11 mouse cellular contexts compared by ENCODE assay signal in the genomic region with DNA sequence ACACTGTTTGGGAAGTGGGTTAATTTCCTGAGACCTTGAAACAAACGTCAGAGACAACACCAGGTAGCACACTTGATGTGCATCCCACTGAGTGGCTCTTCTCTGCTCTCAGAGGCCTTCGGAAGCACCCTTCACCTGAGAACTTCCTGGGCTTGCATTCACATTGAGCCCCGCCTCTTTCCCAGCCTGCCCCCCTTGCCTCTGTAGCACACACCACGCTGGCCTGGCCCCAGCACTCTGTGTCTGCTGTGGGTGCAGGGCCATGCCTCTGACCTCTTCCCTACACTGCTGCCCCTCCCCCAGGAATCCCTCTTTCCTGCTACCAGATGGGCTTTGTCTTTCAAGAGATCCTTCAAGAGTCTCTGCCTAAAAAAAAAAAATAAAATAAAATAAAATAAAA. TPM values are rescaled to one million over a fixed set of nuclear protein-coding genes. Genes with fewer than 3 reads are reported as not detected.
DNase-seq lines count a peak whose midpoint lies in the region; ATAC-seq and TF ChIP-seq lines count a peak whose summit lies in the region.
"Had no signal": no experiment of that assay in that cellular context is flagged by ENCODE, and none has a peak within 500 bp of the region (broad histone marks: within the 10 kb centered on the region; RNA-seq: fewer than 3 reads in every experiment).

No protein-coding gene starts in this region.

- H3K4me2 ChIP-seq in kidney, postnatal 0 days (ENCODE audit: low read length), result no peak overlapping the region
- no peak overlapping the region for H3K4me2 ChIP-seq in embryonic facial prominence, embryonic 11.5 days (ENCODE audit: low read depth, low read length)
- H3K4me2 ChIP-seq: limb, embryonic 15.5 days had no signal

- 0 out of 2 replicates have a peak, but pooled peaks cover 4% of the 10 kb centered on the region for H3K27me3 ChIP-seq in heart, embryonic 10.5 days (ENCODE audit: insufficient read depth, poor library complexity, severe bottlenecking)
- no peaks in the 10 kb centered on the region for H3K27me3 ChIP-seq in heart, adult 2 months (ENCODE audit: control insufficient read depth, insufficient read depth, low read length)
- H3K27me3 ChIP-seq in kidney, postnatal 0 days (ENCODE audit: insufficient read depth, low read length), result no peaks in the 10 kb centered on the region
- no peaks in the 10 kb centered on the region for H3K27me3 ChIP-seq in embryonic facial prominence, embryonic 11.5 days (ENCODE audit: control insufficient read depth, insufficient read depth, low read length)
- H3K27me3 ChIP-seq: limb, embryonic 15.5 days had no signal

- intact Hi-C loops in heart, adult 2 months (cut with DNase I), result no loop called here

- no peak for TF ChIP-seq POLR2A in heart, adult 2 months (IDR thresholded peaks at IDR 0.05; ENCODE audit: insufficient read depth, low read depth, low read length)

- no peak for TF ChIP-seq CTCF in heart, adult 2 months (IDR thresholded peaks at IDR 0.05)
- no peak for TF ChIP-seq CTCF in kidney, postnatal 0 days (IDR thresholded peaks at IDR 0.05; ENCODE audit: low read depth)

- peak; percentile 52 for ATAC-seq in kidney, postnatal 0 days (replicated peaks; ENCODE audit: low FRiP score, low read depth)
- peak; percentile 64; the same call in 1 of the 2 replicates for ATAC-seq in embryonic facial prominence, embryonic 11.5 days (replicated peaks; ENCODE audit: insufficient number of reproducible peaks, low FRiP score, low TSS enrichment, low read depth)

- no peak overlapping the region for H3K9ac ChIP-seq in heart, adult 2 months (ENCODE audit: low read depth, low read length)
- no peak overlapping the region for H3K9ac ChIP-seq in kidney, postnatal 0 days (ENCODE audit: low read depth, low read length)
- H3K9ac ChIP-seq in embryonic facial prominence, embryonic 11.5 days (replicated peaks; ENCODE audit: low read length), result no peak overlapping the region
- H3K9ac ChIP-seq: limb, embryonic 15.5 days had no signal

- H3K9me3 ChIP-seq in heart, embryonic 10.5 days, result no peaks in the 10 kb centered on the region
- H3K9me3 ChIP-seq in kidney, postnatal 0 days (replicated peaks; ENCODE audit: low read length), result no peaks in the 10 kb centered on the region
- no peaks in the 10 kb centered on the region for H3K9me3 ChIP-seq in embryonic facial prominence, embryonic 11.5 days (replicated peaks; ENCODE audit: control insufficient read depth, low read length)
- H3K9me3 ChIP-seq: limb, embryonic 15.5 days had no signal

- peaks cover 32% of the 10 kb centered on the region for H3K4me1 ChIP-seq in heart, embryonic 10.5 days
- H3K4me1 ChIP-seq in heart, adult 2 months (ENCODE audit: control insufficient read depth, insufficient read depth, low read length), result no peaks in the 10 kb centered on the region
- H3K4me1 ChIP-seq in kidney, postnatal 0 days (replicated peaks; ENCODE audit: insufficient read depth, low read length), result 0 out of 2 replicates have a peak, but pooled peaks cover 8% of the 10 kb centered on the region
- H3K4me1 ChIP-seq in embryonic facial prominence, embryonic 11.5 days (ENCODE audit: control insufficient read depth, insufficient read depth, low read length), result no peaks in the 10 kb centered on the region

- 8% methylated on average over 4 of the region's 4 CpGs for WGBS in heart, embryonic 10.5 days
- WGBS in heart, adult 2 months, result 30% methylated on average over 4 of the region's 4 CpGs
- WGBS in kidney, postnatal 0 days, result 11% methylated on average over 4 of the region's 4 CpGs
- WGBS in embryonic facial prominence, embryonic 11.5 days, result 15% methylated on average over 4 of the region's 4 CpGs

- no peak overlapping the region for H3K4me3 ChIP-seq in heart, embryonic 10.5 days
- no peak overlapping the region for H3K4me3 ChIP-seq in heart, adult 2 months
- no peak overlapping the region for H3K4me3 ChIP-seq in kidney, postnatal 0 days (replicated peaks; ENCODE audit: low read depth, low read length)
- no peak overlapping the region for H3K4me3 ChIP-seq in embryonic facial prominence, embryonic 11.5 days (ENCODE audit: low read depth, low read length)
- H3K4me3 ChIP-seq: layer of hippocampus, adult 2 months; limb, embryonic 15.5 days had no signal

- H3K36me3 ChIP-seq in heart, embryonic 10.5 days, result no peaks in the 10 kb centered on the region
- H3K36me3 ChIP-seq in heart, adult 2 months (ENCODE audit: control insufficient read depth, insufficient read depth, low read length), result no peaks in the 10 kb centered on the region
- no peaks in the 10 kb centered on the region for H3K36me3 ChIP-seq in kidney, postnatal 0 days (ENCODE audit: insufficient read depth, low read length)
- H3K36me3 ChIP-seq in embryonic facial prominence, embryonic 11.5 days (replicated peaks; ENCODE audit: control insufficient read depth, insufficient read depth, low read depth, low read length), result no peaks in the 10 kb centered on the region
- H3K36me3 ChIP-seq: limb, embryonic 15.5 days had no signal

- no peak for TF ChIP-seq EP300 in heart, adult 2 months (IDR thresholded peaks at IDR 0.05; ENCODE audit: insufficient read depth, low read depth, low read length)

- peak overlapping the region; percentile 71 for H3K27ac ChIP-seq in heart, embryonic 10.5 days
- H3K27ac ChIP-seq in heart, adult 2 months, result no peak overlapping the region
- no peak overlapping the region for H3K27ac ChIP-seq in kidney, postnatal 0 days
- no peak overlapping the region for H3K27ac ChIP-seq in embryonic facial prominence, embryonic 11.5 days (replicated peaks; ENCODE audit: low read depth, low read length)
- H3K27ac ChIP-seq: layer of hippocampus, adult 2 months; limb, embryonic 15.5 days had no signal

- no peaks in the 10 kb centered on the region for H3K79me2 ChIP-seq in heart, adult 2 months (replicated peaks; ENCODE audit: control insufficient read depth, insufficient read depth, low read length)

- DNase-seq in heart, embryonic 10.5 days (ENCODE audit: low spot score), result no peak
- no peak for DNase-seq in heart, adult 2 months
- no peak for DNase-seq in kidney, postnatal 0 days (ENCODE audit: low spot score)
- DNase-seq in kidney, adult 8-10 months, result no peak
- peak; percentile 31 for DNase-seq in embryonic facial prominence, embryonic 11.5 days (ENCODE audit: low spot score)
- peak; percentile 54 for DNase-seq in lung, postnatal 10 days
- no peak for DNase-seq in urinary bladder, adult 2 months (ENCODE audit: low spot score)
- DNase-seq in urinary bladder, postnatal 10 days (ENCODE audit: low spot score), result no peak
- DNase-seq: B cell, adult 2 months had no signal

RNA-seq across cellular contexts. Expression of a gene that starts 21.8 kb away (rescaled TPM):
- 1.7 and 1.9 TPM in 2 replicates for polyA plus RNA-seq in heart, embryonic 10.5 days (2016; fragmentation: Nextera tagmentation; extraction: Ambion mirVana)
- total RNA-seq in heart, adult 2 months (2021), result 1 to 10 TPM; 1.5 to 1.6 TPM
- polyA plus RNA-seq in heart, adult 2 months (2012; rRNA removed), result 0.86 and 1.1 TPM in 2 replicates
- polyA plus RNA-seq in kidney, postnatal 0 days (2015; fragmentation: Nextera tagmentation; extraction: Ambion mirVana), result 11.1 and 11.8 TPM in 2 replicates
- 2.1 TPM in 2 replicates for polyA plus RNA-seq in embryonic facial prominence, embryonic 11.5 days (2014; fragmentation: Nextera tagmentation; extraction: Ambion mirVana)
- 6.6 and 7.8 TPM in 2 replicates for polyA plus RNA-seq in urinary bladder, adult 2 months (2012; rRNA removed)

RNA-seq across cellular contexts. Expression of a gene that starts 31.3 kb away (rescaled TPM):
- polyA plus RNA-seq in heart, embryonic 10.5 days (2016; fragmentation: Nextera tagmentation; extraction: Ambion mirVana), result 104 and 164 TPM in 2 replicates
- total RNA-seq in heart, adult 2 months (2021), result 10 to 100 TPM; 92.3 to 100.0 TPM
- polyA plus RNA-seq in heart, adult 2 months (2012; rRNA removed), result 115 and 189 TPM in 2 replicates
- polyA plus RNA-seq in kidney, postnatal 0 days (2015; fragmentation: Nextera tagmentation; extraction: Ambion mirVana), result 135 and 143 TPM in 2 replicates
- 55.3 and 57.9 TPM in 2 replicates for polyA plus RNA-seq in embryonic facial prominence, embryonic 11.5 days (2014; fragmentation: Nextera tagmentation; extraction: Ambion mirVana)
- polyA plus RNA-seq in urinary bladder, adult 2 months (2012; rRNA removed), result 70.4 and 82.8 TPM in 2 replicates

Comparison
In these comparisons a context has a peak if more than half of its experiments do, and no peak if none do; other contexts are left out.
1. DNase-seq: peak in embryonic facial prominence, embryonic 11.5 days (single experiment) and lung, postnatal 10 days (single experiment); none in heart, embryonic 10.5 days (single experiment), heart, adult 2 months (0 of 2), kidney, postnatal 0 days (single experiment), kidney, adult 8-10 months (0 of 2), urinary bladder, adult 2 months (single experiment) and urinary bladder, postnatal 10 days (single experiment).